Mouse (Mus musculus) olfactory bulb, adult 2 months (tissue): ENCODE results near the gene Rcor2. TPM values are rescaled to one million over a fixed set of nuclear protein-coding genes. Genes with fewer than 3 reads are reported as not detected.

Experiments
- H3K27ac ChIP-seq: fragments of 200-500 bp; 2 replicates; pipeline ENCODE4 v1.5.1; 2012; ENCODE audit warnings: low read depth, low read length; ENCODE audit not compliant: insufficient read depth
- H3K4me1 ChIP-seq: fragments of 200-500 bp; 2 replicates; pipeline ENCODE4 v1.6.1; 2012; ENCODE audit warnings: low read length; ENCODE audit not compliant: control insufficient read depth, insufficient read depth
- H3K4me3 ChIP-seq: fragments of 200-500 bp; 2 replicates; pipeline ENCODE4 v1.5.1; 2012; ENCODE audit warnings: mild to moderate bottlenecking, low read depth, low read length, moderate library complexity; ENCODE audit not compliant: insufficient read depth
- CTCF ChIP-seq: fragments of 200-500 bp; IDR thresholded peaks from 2 replicates; pipeline ENCODE4 v1.5.1; 2012; ENCODE audit warnings: low read depth, mild to moderate bottlenecking, low read length, moderate library complexity; ENCODE audit not compliant: insufficient read depth
- POLR2A ChIP-seq: fragments of 200-500 bp; IDR thresholded peaks from 2 replicates; pipeline ENCODE4 v1.6.1; 2012; ENCODE audit warnings: mild to moderate bottlenecking, low read depth, low read length, moderate library complexity; ENCODE audit not compliant: insufficient read depth
- WGBS: fragments of 180-500 bp; shearing (Covaris S2); methylation state at CpG from one replicate; pipeline ENCODE4 v1.1.7; 2018; 5-methylcytosine and 5-hydroxymethylcytosine counted together
- polyA plus RNA-seq: library from polyadenylated mRNA; stranded (reverse); fragments of >200 nt; gene quantifications from 2 replicates; pipeline ENCODE4 v1.2.4, GENCODE M21; 2012; ENCODE audit warnings: low replicate concordance; ENCODE audit not compliant: missing spikeins, insufficient read depth, insufficient read length

Rcor2 gene
- polyA plus RNA-seq, 1 experiment: not detected

GRCm38 (mm10) chr19:7321391-7321790 is 54.3 kb downstream of the Rcor2 start:
- H3K4me3 ChIP-seq: no peak overlapping the region
- WGBS: 26% methylated on average over 3 of the region's 3 CpGs
- no peak overlapping the region for H3K27ac ChIP-seq
- TF ChIP-seq CTCF: no peak
- no peak for TF ChIP-seq POLR2A
- H3K4me1 ChIP-seq: peaks cover 5% of the 10 kb centered on the region

Other genes starting within 250 kb of the Rcor2 start
- not detected in 2 replicates for gene Fermt3, start 247.9 kb upstream of the Rcor2 start, polyA plus RNA-seq
- 145 and 219 TPM in 2 replicates for gene Stip1, start 227.4 kb upstream of the Rcor2 start, polyA plus RNA-seq
- not detected in 2 replicates for gene Macrod1, start 210.5 kb upstream of the Rcor2 start, polyA plus RNA-seq
- gene Flrt1, start 161.6 kb upstream of the Rcor2 start, polyA plus RNA-seq: not detected in 2 replicates
- gene Otub1, start 61.0 kb upstream of the Rcor2 start, polyA plus RNA-seq: not detected in 2 replicates
- not detected in 2 replicates for gene Cox8a, start 49.7 kb upstream of the Rcor2 start, polyA plus RNA-seq
- gene Naa40, start 26.1 kb upstream of the Rcor2 start, polyA plus RNA-seq: not detected in 2 replicates
- gene Mark2, start 74.5 kb downstream of the Rcor2 start, polyA plus RNA-seq: not detected in 2 replicates
- not detected in 2 replicates for gene Spindoc, start 115.7 kb downstream of the Rcor2 start, polyA plus RNA-seq
- gene 2700081O15Rik, start 150.3 kb downstream of the Rcor2 start, polyA plus RNA-seq: 113 TPM in 1 of 2 replicates, not detected in the other
- gene Rtn3, start 216.0 kb downstream of the Rcor2 start, polyA plus RNA-seq: 345 and 642 TPM in 2 replicates
- gene Atl3, start 226.7 kb downstream of the Rcor2 start, polyA plus RNA-seq: not detected in 2 replicates